Comparison of ENCODE assay signal across 9 mouse cellular contexts in the genomic region with DNA sequence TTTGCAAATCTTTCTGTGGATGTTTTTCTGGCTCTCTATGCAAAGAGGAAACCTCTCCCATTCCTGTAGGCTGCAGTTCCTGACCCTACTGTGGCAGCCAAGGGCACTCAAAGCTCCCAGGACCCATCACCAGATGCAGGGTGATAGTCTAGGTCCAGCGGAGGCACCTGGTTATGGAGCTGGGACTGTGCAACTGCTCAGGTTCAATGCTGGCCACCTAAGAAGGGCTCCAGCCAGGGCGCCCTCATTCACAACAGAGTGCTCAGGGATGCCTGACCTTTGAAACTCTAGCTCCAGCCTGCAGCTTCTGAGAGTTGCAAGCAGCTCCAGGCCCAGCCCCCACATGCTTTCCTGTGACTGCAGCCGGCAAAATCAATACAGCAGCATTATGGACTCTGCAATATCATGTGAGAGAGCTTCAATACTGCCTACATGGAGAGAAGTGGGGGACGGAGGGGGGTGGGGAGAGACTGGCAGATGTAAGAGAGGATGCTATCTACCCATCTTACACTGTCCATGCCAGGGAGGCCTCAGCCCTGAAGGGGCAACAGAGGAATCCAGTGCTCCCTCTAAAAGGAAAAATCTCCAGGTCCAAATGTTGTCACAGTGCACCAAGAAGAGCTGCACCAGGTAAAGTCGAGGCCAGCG. TPM values are rescaled to one million over a fixed set of nuclear protein-coding genes. Genes with fewer than 3 reads are reported as not detected.
DNase-seq lines count a peak whose midpoint lies in the region; ATAC-seq and TF ChIP-seq lines count a peak whose summit lies in the region.
"Had no signal": no experiment of that assay in that cellular context is flagged by ENCODE, and none has a peak within 500 bp of the region (broad histone marks: within the 10 kb centered on the region; RNA-seq: fewer than 3 reads in every experiment).

No protein-coding gene starts in this region.

- H3K4me2 ChIP-seq in forebrain, embryonic 12.5 days = no peak overlapping the region
- H3K4me2 ChIP-seq in forebrain, embryonic 13.5 days = no peak overlapping the region
- no peak overlapping the region for H3K4me2 ChIP-seq in embryonic facial prominence, embryonic 13.5 days
- peak overlapping the region; percentile 21; the same call in 1 of the 2 replicates for H3K4me2 ChIP-seq in intestine, embryonic 16.5 days (ENCODE audit: low read depth, low read length)
- 0 out of 2 replicates have a peak overlapping the region, but pooled peaks have one; percentile 22 for H3K4me2 ChIP-seq in liver, postnatal 0 days (ENCODE audit: low read depth, low read length)

- no peak for ATAC-seq in forebrain, embryonic 12.5 days (ENCODE audit: low FRiP score)
- no peak for ATAC-seq in forebrain, embryonic 13.5 days
- ATAC-seq in embryonic facial prominence, embryonic 13.5 days (ENCODE audit: insufficient number of reproducible peaks, insufficient read depth, low FRiP score, low TSS enrichment, low read depth) = 0 out of 2 replicates have a peak, but pooled peaks have one; percentile 20
- peak; percentile 93 for ATAC-seq in intestine, embryonic 16.5 days
- peak; percentile 51; the same call in 1 of the 2 replicates for ATAC-seq in liver, postnatal 0 days

- DNase-seq in liver, postnatal 0 days = peak; percentile 38
- no peak for DNase-seq in layer of hippocampus, postnatal 10 days (ENCODE audit: low spot score in 2 of 2)
- DNase-seq in frontal cortex, adult 2 months (ENCODE audit: extremely low spot score in 1 of 2, low spot score in 1 of 2) = no peak
- DNase-seq in frontal cortex, postnatal 10 days (ENCODE audit: low spot score in 2 of 2) = no peak

- peaks cover 27% of the 10 kb centered on the region for H3K4me1 ChIP-seq in forebrain, embryonic 12.5 days
- H3K4me1 ChIP-seq in forebrain, embryonic 13.5 days = peaks cover 32% of the 10 kb centered on the region
- H3K4me1 ChIP-seq in embryonic facial prominence, embryonic 13.5 days = peaks cover 29% of the 10 kb centered on the region
- peaks cover 21% of the 10 kb centered on the region for H3K4me1 ChIP-seq in intestine, embryonic 16.5 days (ENCODE audit: control insufficient read depth, insufficient read depth, low read length)
- H3K4me1 ChIP-seq in liver, postnatal 0 days (ENCODE audit: insufficient read depth) = peaks cover 24% of the 10 kb centered on the region

- H3K27me3 ChIP-seq in forebrain, embryonic 12.5 days = no peaks in the 10 kb centered on the region
- H3K27me3 ChIP-seq in forebrain, embryonic 13.5 days = no peaks in the 10 kb centered on the region
- no peaks in the 10 kb centered on the region for H3K27me3 ChIP-seq in embryonic facial prominence, embryonic 13.5 days
- H3K27me3 ChIP-seq in intestine, embryonic 16.5 days (replicated peaks; ENCODE audit: control insufficient read depth, insufficient read depth, low read length) = no peaks in the 10 kb centered on the region
- H3K27me3 ChIP-seq in liver, postnatal 0 days (ENCODE audit: insufficient read depth, low read length) = no peaks in the 10 kb centered on the region
- H3K27me3 ChIP-seq: CH12.LX had no signal

- TF ChIP-seq CTCF in liver, postnatal 0 days (IDR thresholded peaks at IDR 0.05; ENCODE audit: low read depth) = no peak

- no peaks in the 10 kb centered on the region for H3K9me3 ChIP-seq in forebrain, embryonic 12.5 days
- no peaks in the 10 kb centered on the region for H3K9me3 ChIP-seq in forebrain, embryonic 13.5 days (replicated peaks)
- no peaks in the 10 kb centered on the region for H3K9me3 ChIP-seq in embryonic facial prominence, embryonic 13.5 days
- H3K9me3 ChIP-seq in intestine, embryonic 16.5 days (ENCODE audit: control insufficient read depth, low read length) = no peaks in the 10 kb centered on the region
- H3K9me3 ChIP-seq in liver, postnatal 0 days (ENCODE audit: low read length) = no peaks in the 10 kb centered on the region

- 0 out of 2 replicates have a peak overlapping the region, but pooled peaks have one; percentile 31 for H3K27ac ChIP-seq in forebrain, embryonic 12.5 days
- no peak overlapping the region for H3K27ac ChIP-seq in forebrain, embryonic 13.5 days
- H3K27ac ChIP-seq in embryonic facial prominence, embryonic 13.5 days = no peak overlapping the region
- peak overlapping the region; percentile 81 for H3K27ac ChIP-seq in intestine, embryonic 16.5 days (ENCODE audit: low read length)
- peak overlapping the region; percentile 35 for H3K27ac ChIP-seq in liver, postnatal 0 days (ENCODE audit: low read depth)

- H3K4me3 ChIP-seq in forebrain, embryonic 12.5 days (replicated peaks) = no peak overlapping the region
- no peak overlapping the region for H3K4me3 ChIP-seq in forebrain, embryonic 13.5 days
- no peak overlapping the region for H3K4me3 ChIP-seq in embryonic facial prominence, embryonic 13.5 days
- H3K4me3 ChIP-seq in intestine, embryonic 16.5 days (ENCODE audit: low read length) = no peak overlapping the region
- H3K4me3 ChIP-seq in liver, postnatal 0 days (ENCODE audit: low read depth, low read length) = no peak overlapping the region

- TF ChIP-seq EP300 in liver, postnatal 0 days (IDR thresholded peaks at IDR 0.05; ENCODE audit: low read depth) = no peak

- WGBS in forebrain, embryonic 12.5 days = 76% methylated on average over 6 of the region's 6 CpGs
- WGBS in forebrain, embryonic 13.5 days = 73% methylated on average over 6 of the region's 6 CpGs
- 61% methylated on average over 6 of the region's 6 CpGs for WGBS in embryonic facial prominence, embryonic 13.5 days
- WGBS in intestine, embryonic 16.5 days = 48% methylated on average over 6 of the region's 6 CpGs
- WGBS in liver, postnatal 0 days (ENCODE audit: insufficient replicate concordance) = 49% methylated on average over 6 of the region's 6 CpGs

- H3K9ac ChIP-seq in forebrain, embryonic 12.5 days = no peak overlapping the region
- H3K9ac ChIP-seq in forebrain, embryonic 13.5 days = no peak overlapping the region
- peak overlapping the region; percentile 32; the same call in 1 of the 2 replicates for H3K9ac ChIP-seq in embryonic facial prominence, embryonic 13.5 days
- H3K9ac ChIP-seq in intestine, embryonic 16.5 days (ENCODE audit: low read depth, low read length) = peak overlapping the region; percentile 33; the same call in 1 of the 2 replicates
- no peak overlapping the region for H3K9ac ChIP-seq in liver, postnatal 0 days (replicated peaks)

- H3K36me3 ChIP-seq in forebrain, embryonic 12.5 days (replicated peaks) = no peaks in the 10 kb centered on the region
- 0 out of 2 replicates have a peak, but pooled peaks cover 5% of the 10 kb centered on the region for H3K36me3 ChIP-seq in forebrain, embryonic 13.5 days (ENCODE audit: poor library complexity, severe bottlenecking)
- no peaks in the 10 kb centered on the region; the same call in 1 of the 2 replicates for H3K36me3 ChIP-seq in embryonic facial prominence, embryonic 13.5 days
- no peaks in the 10 kb centered on the region for H3K36me3 ChIP-seq in intestine, embryonic 16.5 days (ENCODE audit: control insufficient read depth, insufficient read depth, low read length)
- no peaks in the 10 kb centered on the region for H3K36me3 ChIP-seq in liver, postnatal 0 days (replicated peaks; ENCODE audit: insufficient read depth, low read length)

RNA-seq across cellular contexts. Expression of a gene that starts 24.3 kb away (rescaled TPM):
- polyA plus RNA-seq in forebrain, embryonic 12.5 days (2016; fragmentation: Nextera tagmentation; extraction: Ambion mirVana) = 40.7 and 46.9 TPM in 2 replicates
- 66.4 and 76.8 TPM in 2 replicates for polyA plus RNA-seq in forebrain, embryonic 13.5 days (2015; fragmentation: Nextera tagmentation; extraction: Ambion mirVana)
- 19.5 and 23.5 TPM in 2 replicates for polyA plus RNA-seq in embryonic facial prominence, embryonic 13.5 days (2015; fragmentation: Nextera tagmentation; extraction: Ambion mirVana)
- polyA plus RNA-seq in intestine, embryonic 16.5 days (2015; fragmentation: Nextera tagmentation; extraction: Ambion mirVana) = 21.9 and 24.9 TPM in 2 replicates
- polyA plus RNA-seq in liver, postnatal 0 days (2015; fragmentation: Nextera tagmentation; extraction: Ambion mirVana) = 4.8 and 5.4 TPM in 2 replicates
- total RNA-seq in layer of hippocampus, postnatal 10 days (2021) = 10 to 100 TPM; 77.8 to 78.3 TPM
- 18.2 and 19.2 TPM in 2 replicates for polyA plus RNA-seq in frontal cortex, adult 2 months (2012; rRNA removed)

Comparison
In these comparisons a context has a peak if more than half of its experiments do, and no peak if none do; other contexts are left out.
1. H3K27ac ChIP-seq: peak in forebrain, embryonic 12.5 days (single experiment), intestine, embryonic 16.5 days (single experiment) and liver, postnatal 0 days (single experiment); none in forebrain, embryonic 13.5 days (single experiment) and embryonic facial prominence, embryonic 13.5 days (single experiment).
2. ATAC-seq: peak in embryonic facial prominence, embryonic 13.5 days (single experiment), intestine, embryonic 16.5 days (single experiment) and liver, postnatal 0 days (single experiment); none in forebrain, embryonic 12.5 days (single experiment) and forebrain, embryonic 13.5 days (single experiment).
3. H3K4me2 ChIP-seq: peak in intestine, embryonic 16.5 days (single experiment) and liver, postnatal 0 days (single experiment); none in forebrain, embryonic 12.5 days (single experiment), forebrain, embryonic 13.5 days (single experiment) and embryonic facial prominence, embryonic 13.5 days (single experiment).
4. H3K9ac ChIP-seq: peak in embryonic facial prominence, embryonic 13.5 days (single experiment) and intestine, embryonic 16.5 days (single experiment); none in forebrain, embryonic 12.5 days (single experiment), forebrain, embryonic 13.5 days (single experiment) and liver, postnatal 0 days (single experiment).